Mouse (Mus musculus) stomach, embryonic 14.5 days (tissue): ENCODE results near the gene Slc15a5. TPM values are rescaled to one million over a fixed set of nuclear protein-coding genes. Genes with fewer than 3 reads are reported as not detected.

Experiments used
- ATAC-seq: fragments of 200-750 bp; cut with Nextera tagmentation; 2 replicates; pipeline ENCODE4 v1.8.0; 2017; ENCODE audit warnings: low read depth, moderate TSS enrichment; ENCODE audit not compliant: insufficient number of reproducible peaks, insufficient read depth, low FRiP score
- H3K27ac ChIP-seq: fragments of 300-500 bp; sonication (generic); 2 replicates; pipeline ENCODE4 v1.5.1; 2014; ENCODE audit warnings: mild to moderate bottlenecking, low read length, moderate library complexity, mixed read lengths
- H3K27me3 ChIP-seq: fragments of 300-500 bp; sonication (generic); 2 replicates; pipeline ENCODE4 v1.6.1; 2014; ENCODE audit warnings: low read length, control low read depth, mixed read lengths; ENCODE audit not compliant: control insufficient read depth, insufficient read depth
- H3K36me3 ChIP-seq: fragments of 300-500 bp; sonication (generic); 2 replicates; pipeline ENCODE4 v1.6.1; 2014; ENCODE audit warnings: mild to moderate bottlenecking, control low read depth, low read length, moderate library complexity, mixed read lengths; ENCODE audit not compliant: control insufficient read depth, insufficient read depth
- H3K4me1 ChIP-seq: fragments of 300-500 bp; sonication (generic); 2 replicates; pipeline ENCODE4 v1.6.1; 2014; ENCODE audit warnings: low read length, control low read depth, mixed read lengths; ENCODE audit not compliant: control insufficient read depth, insufficient read depth
- H3K4me2 ChIP-seq: fragments of 300-500 bp; sonication (generic); replicated peaks from 2 replicates; pipeline ENCODE4 v1.6.1; 2014; ENCODE audit warnings: low read depth, low read length, control low read depth
- H3K4me3 ChIP-seq: fragments of 300-500 bp; sonication (generic); 2 replicates; pipeline ENCODE4 v1.5.1; 2014; ENCODE audit warnings: low read depth, low read length, control low read depth
- H3K9ac ChIP-seq: fragments of 300-500 bp; sonication (generic); replicated peaks from 2 replicates; pipeline ENCODE4 v1.6.1; 2014; ENCODE audit warnings: low read depth, mild to moderate bottlenecking, control low read depth, low read length, moderate library complexity, mixed read lengths
- H3K9me3 ChIP-seq: fragments of 300-500 bp; sonication (generic); 2 replicates; pipeline ENCODE4 v1.6.1; 2016; ENCODE audit warnings: low read depth, low read length, control low read depth; ENCODE audit not compliant: control insufficient read depth
- WGBS: fragments of 180-500 bp; shearing (Covaris S2); extraction: QIAGEN DNeasy Blood & Tissue Kit; methylation state at CpG from one replicate; pipeline ENCODE4 v1.1.7; 2014; 5-methylcytosine and 5-hydroxymethylcytosine counted together
- polyA plus RNA-seq: library from polyadenylated mRNA; unstranded; fragments of >200 nt; fragmentation: Nextera tagmentation; extraction: Ambion mirVana; gene quantifications from 2 replicates; pipeline ENCODE4 v1.2.1, GENCODE M21; 2014

The Slc15a5 gene
- polyA plus RNA-seq, 1 experiment from 2014 or later, result not detected

DNA sequence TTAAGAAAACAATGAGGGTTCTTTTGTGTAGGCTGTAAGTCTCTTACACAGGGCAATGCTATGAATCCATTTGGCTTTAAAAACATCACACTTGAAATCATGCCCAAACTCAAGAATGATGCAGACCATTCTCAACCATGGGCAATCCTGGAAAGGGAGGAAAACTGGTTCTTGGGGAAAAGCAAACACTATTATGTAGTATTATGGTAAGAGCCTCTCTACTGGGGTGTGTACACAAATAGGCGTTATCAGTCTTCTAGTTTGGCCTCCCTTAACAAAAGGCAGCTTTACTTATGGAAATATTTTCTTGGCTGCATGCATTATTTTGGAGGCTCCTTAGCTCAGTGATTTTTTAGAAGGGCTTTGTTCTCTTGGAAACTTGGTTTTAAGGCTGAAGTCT, 143.4 kb downstream of the Slc15a5 start:
- no peaks in the 10 kb centered on the region for H3K9me3 ChIP-seq
- no peak; the same call in 1 of the 2 replicates for ATAC-seq
- H3K4me3 ChIP-seq, result no peak overlapping the region
- H3K9ac ChIP-seq, result no peak overlapping the region
- WGBS, result 44% methylated on average over 1 of the region's 1 CpGs
- H3K27ac ChIP-seq, result no peak overlapping the region
- no peak overlapping the region for H3K4me2 ChIP-seq
- H3K27me3 ChIP-seq, result no peaks in the 10 kb centered on the region
- no peaks in the 10 kb centered on the region for H3K36me3 ChIP-seq
- H3K4me1 ChIP-seq, result peaks cover 18% of the 10 kb centered on the region

DNA sequence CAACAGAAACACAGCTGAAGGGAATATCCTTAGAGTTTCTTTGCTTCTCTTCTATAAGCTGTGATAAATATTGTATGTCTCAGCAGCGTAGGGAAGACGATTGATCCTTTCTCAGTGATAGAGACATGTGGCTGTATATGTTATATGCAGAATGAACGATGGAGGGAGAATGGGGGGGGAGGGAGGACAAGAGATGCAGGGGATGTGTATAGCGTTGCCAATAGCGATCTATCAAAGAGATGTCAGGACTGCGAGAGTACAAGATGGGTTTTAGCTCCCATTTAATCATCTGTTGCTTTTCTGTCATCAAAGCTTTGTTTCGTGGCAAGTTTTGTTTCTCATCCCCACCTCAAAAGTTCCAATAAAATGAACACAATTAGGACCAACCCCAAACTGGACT, 143.9 kb downstream of the Slc15a5 start:
- ATAC-seq, result no peak
- 45% methylated on average over 7 of the region's 7 CpGs for WGBS
- Histone ChIP-seq H3K27me3 (no peaks in the 10 kb centered on the region), H3K9me3 (no peaks in the 10 kb centered on the region), H3K9ac (no peak overlapping the region), H3K36me3 (no peaks in the 10 kb centered on the region), H3K4me3 (no peak overlapping the region), H3K27ac (no peak overlapping the region), H3K4me1 (peaks cover 18% of the 10 kb centered on the region), H3K4me2 (no peak overlapping the region)

DNA sequence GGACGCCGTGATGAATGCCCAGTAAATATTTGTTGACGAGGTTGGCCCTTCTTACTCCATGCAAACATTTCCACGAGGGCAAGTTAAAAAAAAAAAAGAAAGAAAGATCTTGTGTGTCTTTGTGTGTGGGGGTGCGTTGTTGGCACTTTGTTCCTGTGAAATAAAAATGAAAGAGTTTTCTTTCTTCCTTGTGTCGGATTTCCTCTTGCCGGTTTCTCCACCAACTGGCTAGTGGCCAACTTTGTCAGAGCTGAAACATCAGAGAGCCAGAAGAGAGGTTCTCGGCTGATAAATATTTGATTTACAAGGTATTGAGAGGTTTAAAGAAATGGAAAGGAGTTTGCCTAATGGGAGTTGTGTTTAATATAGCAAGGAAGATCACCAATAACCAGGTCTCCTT, 144.4 kb downstream of the Slc15a5 start:
- Histone ChIP-seq H3K4me3 (no peak overlapping the region), H3K27ac (no peak overlapping the region; the same call in 1 of the 2 replicates), H3K9ac (no peak overlapping the region), H3K36me3 (no peaks in the 10 kb centered on the region), H3K4me1 (peaks cover 18% of the 10 kb centered on the region), H3K4me2 (no peak overlapping the region; the same call in 1 of the 2 replicates), H3K9me3 (no peaks in the 10 kb centered on the region), H3K27me3 (no peaks in the 10 kb centered on the region)
- no peak for ATAC-seq
- WGBS, result 17% methylated on average over 8 of the region's 8 CpGs

DNA sequence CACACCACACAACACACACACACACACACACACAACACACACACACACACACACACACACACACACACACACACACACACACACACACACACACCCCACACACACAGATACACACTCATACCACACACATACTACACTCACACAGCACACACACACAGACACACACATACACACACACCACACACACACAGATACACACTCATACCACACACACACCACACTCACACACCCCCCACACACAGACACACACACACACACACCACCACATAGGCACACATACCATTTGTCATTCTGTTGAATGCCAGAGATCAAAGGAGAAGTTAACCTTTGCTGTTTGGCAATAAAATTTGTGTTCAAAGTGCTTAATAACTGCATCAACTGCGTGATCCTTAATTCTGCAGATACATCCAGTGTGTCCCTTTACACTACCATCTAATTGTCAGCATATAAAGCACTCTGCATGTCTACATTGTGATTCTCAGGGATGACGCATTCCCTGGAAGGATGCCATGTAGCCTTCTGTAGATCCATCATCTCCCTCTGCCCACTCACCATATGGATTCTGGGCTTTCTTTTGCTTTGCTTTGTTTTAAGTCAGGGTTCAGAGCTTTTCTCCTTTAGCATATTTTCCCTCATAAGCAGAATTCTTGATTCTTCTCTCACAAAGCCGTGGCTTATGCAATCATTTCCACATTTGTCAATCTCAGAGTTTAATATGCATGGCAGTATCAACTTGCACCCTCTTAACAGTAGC, 145.0 kb downstream of the Slc15a5 start:
- Histone ChIP-seq H3K4me2 (no peak overlapping the region; the same call in 1 of the 2 replicates), H3K9ac (no peak overlapping the region), H3K27ac (no peak overlapping the region; the same call in 1 of the 2 replicates), H3K4me3 (no peak overlapping the region), H3K36me3 (no peaks in the 10 kb centered on the region), H3K27me3 (no peaks in the 10 kb centered on the region), H3K9me3 (no peaks in the 10 kb centered on the region), H3K4me1 (peaks cover 18% of the 10 kb centered on the region)
- ATAC-seq, result peak; percentile 43; the same call in 1 of the 2 replicates
- 26% methylated on average over 3 of the region's 3 CpGs for WGBS

Other genes starting within 250 kb of the Slc15a5 start
- gene Mgst1, start 60.4 kb upstream of the Slc15a5 start, polyA plus RNA-seq, result 180 and 194 TPM in 2 replicates